Mouse (Mus musculus): ENCODE results near the gene Cabp2. TPM values are rescaled to one million over a fixed set of nuclear protein-coding genes. Genes with fewer than 3 reads are reported as not detected.

Gene Cabp2
- polyA plus RNA-seq, 1 experiment = not detected

- TF ChIP-seq GATA1 (IDR thresholded peaks at IDR 0.05; ENCODE audit: low read length) = no peak
Observed at GRCm38 (mm10) chr19:4055947-4056693, 25.3 kb upstream of the Cabp2 start.

DNA sequence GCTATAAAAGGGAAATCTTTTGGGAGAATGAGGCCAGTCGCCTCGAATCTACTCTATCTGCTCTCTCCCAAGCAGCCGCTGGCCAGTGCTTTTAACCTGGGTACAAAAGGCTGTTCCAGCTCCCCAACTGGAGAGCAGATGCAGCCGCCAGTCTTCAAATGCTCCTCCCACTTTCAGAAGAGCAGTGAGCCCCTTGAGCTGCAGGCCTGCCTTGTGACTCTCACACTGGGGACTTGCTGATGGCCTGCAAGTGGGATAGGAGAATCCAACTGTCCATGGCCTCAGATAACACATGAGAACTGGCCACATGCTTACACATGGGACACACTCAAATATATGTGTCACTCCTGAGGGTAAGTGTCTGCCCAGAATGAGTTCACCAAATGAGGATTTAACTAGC, 24.7 kb upstream of the Cabp2 start:
- no peak for TF ChIP-seq GATA1 (IDR thresholded peaks at IDR 0.05; ENCODE audit: low read length)

- TF ChIP-seq GATA1 (IDR thresholded peaks at IDR 0.05; ENCODE audit: low read length) = no peak
Observed at GRCm38 (mm10) chr19:4057389-4057788, 24.0 kb upstream of the Cabp2 start.

GRCm38 (mm10) chr19:4057962-4058361, 23.4 kb upstream of the Cabp2 start:
- TF ChIP-seq GATA1 (IDR thresholded peaks at IDR 0.05; ENCODE audit: low read length) = no peak

DNA sequence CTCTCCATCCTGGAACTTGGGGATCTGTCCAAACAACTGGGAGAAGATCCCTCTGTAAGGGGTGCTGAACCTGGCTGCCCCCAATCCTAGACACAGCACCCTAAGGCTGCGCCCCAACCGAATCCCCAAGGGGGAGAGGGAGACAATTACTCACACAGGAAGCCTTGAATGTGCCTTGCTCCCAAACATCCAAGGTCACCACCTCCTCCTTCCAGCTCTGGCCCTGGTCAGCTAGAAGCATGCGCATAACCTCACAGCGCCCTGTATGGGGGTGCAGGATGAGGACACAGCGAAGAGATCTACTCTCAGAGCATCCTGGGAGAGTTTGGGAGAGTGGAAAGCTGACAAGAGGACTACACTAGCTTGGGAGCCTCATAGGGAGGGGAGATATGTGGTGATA, 22.8 kb upstream of the Cabp2 start:
- TF ChIP-seq GATA1 (IDR thresholded peaks at IDR 0.05; ENCODE audit: low read length) = no peak

DNA sequence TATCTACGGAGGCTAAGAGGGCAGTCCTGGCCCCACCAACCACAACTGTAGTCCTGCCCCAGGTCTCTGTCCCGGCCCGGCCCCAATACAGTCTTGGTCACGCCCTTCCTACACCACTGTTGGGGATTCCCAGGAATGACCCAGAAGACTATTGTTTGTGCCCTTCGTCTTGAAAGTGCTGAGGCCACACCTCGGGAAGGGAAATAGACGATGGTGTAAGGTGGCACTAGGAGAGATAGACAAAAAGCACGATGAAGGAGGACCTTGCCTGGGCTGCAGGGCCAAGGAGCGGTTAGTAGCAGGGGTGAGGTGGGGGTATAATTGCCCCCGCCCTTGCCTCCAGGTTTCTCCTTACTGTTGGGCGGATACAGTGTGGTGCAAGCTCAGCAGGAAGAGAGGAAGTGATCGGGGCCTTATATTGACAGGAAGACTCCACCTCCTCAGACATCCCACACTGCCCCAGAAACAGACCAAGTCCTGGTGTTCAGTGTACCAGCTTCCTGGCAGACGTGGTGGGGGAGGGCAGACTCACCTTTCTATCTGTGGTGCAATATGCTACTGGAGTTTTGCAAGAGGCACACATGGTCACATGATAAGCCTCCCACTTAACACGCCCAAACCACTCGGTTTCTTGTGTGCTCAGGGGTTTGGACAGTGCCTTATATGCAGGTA, 22.2 kb upstream of the Cabp2 start, which contains the start of gene Gstp3:
Gene Gstp3, minus strand, starts transcription at position 501 of the 672 bp plus-strand sequence.
- TF ChIP-seq GATA1 (IDR thresholded peaks at IDR 0.05; ENCODE audit: low read length) = no peak

DNA sequence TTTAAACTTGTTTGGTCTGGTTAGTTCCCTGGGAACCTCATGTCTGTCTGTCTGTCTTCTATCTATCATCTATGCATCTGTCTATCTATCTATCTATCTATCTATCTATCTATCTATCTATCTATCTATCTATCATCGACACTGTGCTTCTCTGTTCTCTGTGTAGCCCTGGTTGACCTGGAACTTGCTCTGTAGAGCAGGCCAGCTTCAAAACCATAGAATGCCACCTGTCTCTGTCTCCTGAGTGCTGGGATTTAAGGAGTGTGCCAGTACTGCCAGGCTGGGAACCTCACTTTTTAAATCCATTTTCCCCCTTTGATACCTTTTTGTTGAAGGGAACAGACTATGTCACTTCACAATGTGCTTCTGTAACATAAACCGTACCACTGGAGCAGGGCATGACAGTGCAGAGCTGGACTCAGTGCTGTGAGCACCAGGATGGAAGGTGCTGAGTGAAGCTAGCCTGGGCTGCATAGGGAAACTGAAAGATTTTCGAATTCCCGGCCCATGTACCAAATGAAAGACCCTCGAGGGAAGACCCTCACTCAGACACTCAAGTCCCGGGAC, 20.4 kb upstream of the Cabp2 start:
- no peak for TF ChIP-seq GATA1 (IDR thresholded peaks at IDR 0.05; ENCODE audit: low read length)

- TF ChIP-seq GATA1 (IDR thresholded peaks at IDR 0.05; ENCODE audit: low read length) = no peak
Observed at GRCm38 (mm10) chr19:4066280-4066679, 15.1 kb upstream of the Cabp2 start.

GRCm38 (mm10) chr19:4066877-4067276, 14.5 kb upstream of the Cabp2 start:
- TF ChIP-seq GATA1 (IDR thresholded peaks at IDR 0.05; ENCODE audit: low read length) = no peak

- no peak for TF ChIP-seq GATA1 (IDR thresholded peaks at IDR 0.05; ENCODE audit: low read length)
Observed at GRCm38 (mm10) chr19:4068717-4069410, 12.5 kb upstream of the Cabp2 start.

DNA sequence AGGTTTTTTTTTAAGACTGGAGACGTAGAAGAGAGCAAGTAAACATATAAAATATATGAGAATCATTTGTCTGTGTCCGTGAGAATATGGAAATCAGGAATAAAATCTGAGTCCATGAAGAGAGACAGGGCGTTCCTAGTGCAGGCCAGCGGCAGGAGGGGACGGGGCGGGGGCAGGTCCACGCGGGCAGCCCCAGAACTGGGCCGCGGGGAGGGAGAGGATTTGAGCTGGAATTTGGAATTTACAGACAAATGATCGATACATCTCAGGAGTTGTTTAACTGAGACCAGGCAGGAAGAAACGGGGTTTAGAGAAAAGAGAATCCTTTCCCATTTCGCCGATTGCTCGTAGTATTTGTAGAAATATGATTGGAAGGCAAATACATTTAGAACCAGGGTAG, 11.1 kb upstream of the Cabp2 start:
- no peak for TF ChIP-seq GATA1 (IDR thresholded peaks at IDR 0.05; ENCODE audit: low read length)

- no peak for TF ChIP-seq GATA1 (IDR thresholded peaks at IDR 0.05; ENCODE audit: low read length)
Observed at GRCm38 (mm10) chr19:4070756-4071155, 10.6 kb upstream of the Cabp2 start.

GRCm38 (mm10) chr19:4071406-4071805, 10.0 kb upstream of the Cabp2 start:
- no peak for TF ChIP-seq GATA1 (IDR thresholded peaks at IDR 0.05; ENCODE audit: low read length)

GRCm38 (mm10) chr19:4072706-4073424, 8.5 kb upstream of the Cabp2 start:
- no peak for TF ChIP-seq GATA1 (IDR thresholded peaks at IDR 0.05; ENCODE audit: low read length)

GRCm38 (mm10) chr19:4075531-4075930, 5.8 kb upstream of the Cabp2 start:
- TF ChIP-seq GATA1 (IDR thresholded peaks at IDR 0.05; ENCODE audit: low read length) = no peak
